Mouse (Mus musculus) kidney, adult 2 months (tissue): Measurements from ENCODE around the gene Gli3. TPM values are rescaled to one million over a fixed set of nuclear protein-coding genes. Genes with fewer than 3 reads are reported as not detected.

Source experiments
- DNase-seq: peaks from one replicate; pipeline ENCODE4 v3.0.0; 2021
- H3K27ac ChIP-seq: fragments of 200-500 bp; 2 replicates; pipeline ENCODE4 v1.5.1; 2012; ENCODE audit warnings: low read depth, low read length, control low read depth, inconsistent platforms; ENCODE audit not compliant: insufficient read depth
- H3K27me3 ChIP-seq: fragments of 200-500 bp; replicated peaks from 2 replicates; pipeline ENCODE4 v1.6.1; 2012; ENCODE audit warnings: mild to moderate bottlenecking, moderate library complexity, low read length, inconsistent platforms; ENCODE audit not compliant: control insufficient read depth, insufficient read depth
- H3K36me3 ChIP-seq: fragments of 200-500 bp; 2 replicates; pipeline ENCODE4 v1.6.1; 2012; ENCODE audit warnings: mild to moderate bottlenecking, moderate library complexity, low read length, inconsistent platforms; ENCODE audit not compliant: control insufficient read depth, insufficient read depth
- H3K4me1 ChIP-seq: fragments of 200-500 bp; 2 replicates; pipeline ENCODE4 v1.6.1; 2011; ENCODE audit warnings: low read length; ENCODE audit not compliant: control insufficient read depth, insufficient read depth
- H3K4me3 ChIP-seq: fragments of 200-500 bp; 2 replicates; pipeline ENCODE4 v1.5.1; 2011; ENCODE audit warnings: mild to moderate bottlenecking, low read depth, low read length, control low read depth; ENCODE audit not compliant: insufficient read depth
- CTCF ChIP-seq: fragments of 200-500 bp; conservative IDR thresholded peaks from 2 replicates; pipeline ENCODE4 v1.5.1; 2011; ENCODE audit warnings: low read depth, mild to moderate bottlenecking, control low read depth, low read length, moderate library complexity, mixed read lengths; ENCODE audit not compliant: insufficient read depth, insufficient read length
- POLR2A ChIP-seq: fragments of 200-500 bp; IDR thresholded peaks from one replicate; pipeline ENCODE4 v1.6.1; 2011; ENCODE audit warnings: low read depth, low read length, control low read depth
- WGBS: fragments of 180-500 bp; shearing (Covaris S2); methylation state at CpG from one replicate; pipeline ENCODE4 v1.1.7; 2018; 5-methylcytosine and 5-hydroxymethylcytosine counted together
- polyA plus RNA-seq: library from polyadenylated mRNA; depleted of rRNA; stranded (reverse); fragments of >200 nt; gene quantifications from 2 replicates; pipeline ENCODE4 v1.2.3, GENCODE M21; 2012

The Gli3 gene
- polyA plus RNA-seq, 1 experiment, result 0.99 TPM

DNA sequence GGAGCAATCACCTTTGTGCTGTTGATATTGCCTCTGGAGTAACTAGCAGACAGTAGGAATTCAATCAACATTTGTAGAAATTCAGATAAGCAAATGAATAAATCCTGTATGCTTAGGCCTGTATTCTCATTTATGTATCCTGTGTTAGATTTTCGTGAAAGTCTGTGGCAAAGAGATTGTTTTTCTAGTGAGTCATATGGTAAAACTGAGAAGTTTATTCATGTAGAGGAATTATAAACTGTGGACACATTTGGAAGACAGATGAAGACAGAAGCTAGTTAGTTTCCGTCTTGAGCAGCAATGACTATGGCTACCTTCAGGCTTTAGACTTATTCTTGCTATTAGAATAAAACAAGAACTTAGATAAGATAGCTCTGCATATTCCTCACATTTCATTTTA lies 122.9 kb downstream of the Gli3 start:
- H3K27ac ChIP-seq, result no peak overlapping the region
- no peak overlapping the region for H3K4me3 ChIP-seq
- no peak for DNase-seq
- 78% methylated on average over 2 of the region's 2 CpGs for WGBS
- no peaks in the 10 kb centered on the region; the same call in 1 of the 2 replicates for H3K27me3 ChIP-seq
- H3K4me1 ChIP-seq, result no peaks in the 10 kb centered on the region
- TF ChIP-seq CTCF (no peak), POLR2A (no peak)
- no peaks in the 10 kb centered on the region for H3K36me3 ChIP-seq

DNA sequence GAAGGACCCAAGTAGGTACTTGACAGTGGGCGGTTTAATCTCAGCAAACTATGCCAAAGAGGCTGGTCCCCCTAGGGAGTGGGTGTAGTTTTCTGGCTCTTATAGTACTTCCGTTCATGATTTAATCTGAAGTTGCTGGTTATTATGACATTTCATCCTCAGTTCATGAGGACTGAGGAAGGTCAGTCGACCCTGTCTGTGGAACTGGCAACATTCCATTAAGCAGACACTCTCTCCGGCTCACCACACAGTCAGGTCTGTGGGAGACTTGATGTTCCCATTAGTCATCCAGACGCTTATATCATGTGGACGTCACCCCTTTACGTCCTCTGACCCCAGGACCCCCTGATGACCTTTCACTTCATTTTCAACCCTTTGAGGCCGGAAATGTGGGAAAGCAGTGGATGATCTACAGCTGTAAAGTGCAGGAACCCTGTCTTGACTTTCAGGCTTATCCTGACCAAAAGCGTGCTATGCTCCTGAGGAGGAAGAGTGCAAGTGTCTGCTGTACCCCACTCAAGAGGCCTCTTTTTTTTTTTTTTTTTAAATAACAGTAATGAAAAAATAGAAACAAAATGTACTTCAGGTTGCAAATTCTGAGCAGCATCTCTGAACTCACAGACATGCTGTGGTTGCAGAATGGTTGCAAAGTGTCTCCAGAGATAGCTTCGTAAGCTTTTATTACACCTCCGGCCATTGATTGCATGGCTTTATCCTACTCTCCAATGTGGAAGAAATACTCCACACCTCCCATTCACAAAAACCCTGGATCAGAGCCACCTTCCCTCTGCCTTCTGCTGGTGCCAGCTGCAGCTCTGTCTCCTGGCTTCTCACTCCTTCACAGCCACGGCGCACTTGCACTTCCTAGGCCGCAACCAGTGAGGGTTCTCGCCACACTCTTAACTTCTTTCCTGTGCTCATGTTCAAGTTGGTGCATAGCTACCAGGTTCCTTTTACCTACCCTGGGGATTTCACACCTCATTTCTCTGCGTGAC lies 125.5 kb downstream of the Gli3 start:
- peak; percentile 65 for DNase-seq

DNA sequence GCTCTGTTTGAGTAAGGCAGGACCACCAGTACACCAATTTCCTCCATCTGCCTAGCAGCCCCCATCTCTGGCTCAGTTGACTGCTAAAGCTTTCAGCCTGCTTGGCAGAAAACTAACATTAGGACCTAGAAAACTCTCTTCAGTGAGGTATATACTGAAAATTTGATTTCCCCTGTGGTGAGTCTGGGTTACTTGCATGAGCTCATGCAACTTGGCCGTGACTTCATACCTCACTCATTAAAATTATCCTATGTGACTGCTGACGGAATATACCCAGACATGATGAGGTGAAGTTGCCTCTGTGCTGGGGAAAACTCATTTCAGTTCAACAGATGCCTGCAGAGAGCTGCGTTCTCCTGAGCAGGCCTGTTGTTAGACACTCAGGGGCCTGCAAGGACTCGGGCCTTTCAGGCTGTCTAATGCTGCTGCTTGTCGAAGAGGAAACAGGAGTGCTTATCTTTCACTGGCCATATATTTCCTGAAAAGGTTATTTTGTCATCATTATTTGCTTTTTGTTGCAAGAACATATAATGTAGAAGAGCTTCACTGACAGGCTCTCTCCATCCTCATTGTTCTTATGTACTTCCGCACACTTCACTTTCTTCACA lies 127.4 kb downstream of the Gli3 start:
- WGBS, result 83% methylated on average over 6 of the region's 6 CpGs
- no peak for DNase-seq

More for the DNA sequence above, 125.5 kb downstream of the Gli3 start:
- Histone ChIP-seq H3K4me1 (no peaks in the 10 kb centered on the region), H3K36me3 (no peaks in the 10 kb centered on the region), H3K27me3 (no peaks in the 10 kb centered on the region), H3K4me3 (no peak overlapping the region), H3K27ac (no peak overlapping the region)
- TF ChIP-seq CTCF, result no peak
- no peak for TF ChIP-seq POLR2A
- WGBS, result 61% methylated on average over 16 of the region's 16 CpGs

DNA sequence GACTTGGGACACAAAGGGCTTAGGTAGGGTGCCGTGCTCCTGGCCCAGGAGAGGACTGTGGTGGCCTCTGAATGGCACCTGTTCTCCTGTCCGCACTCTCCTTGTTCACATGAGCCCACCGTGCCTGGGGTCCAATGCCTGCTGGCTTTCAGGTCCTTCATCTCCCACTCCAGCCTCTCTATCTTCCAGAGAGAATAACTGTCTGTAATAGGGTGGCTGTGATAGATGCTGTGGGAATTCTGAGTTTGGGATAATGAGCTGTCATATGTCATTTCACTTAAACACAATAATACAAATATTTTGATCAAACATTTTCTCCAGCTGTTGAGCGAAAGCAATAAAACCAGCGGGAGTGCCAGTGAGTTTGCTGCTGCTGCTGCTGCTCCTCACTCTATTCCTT lies 133.6 kb downstream of the Gli3 start:
- H3K4me3 ChIP-seq, result no peak overlapping the region
- H3K4me1 ChIP-seq, result no peaks in the 10 kb centered on the region
- 69% methylated on average over 5 of the region's 5 CpGs for WGBS
- no peak for DNase-seq
- TF ChIP-seq CTCF (no peak), POLR2A (no peak)
- H3K36me3 ChIP-seq, result no peaks in the 10 kb centered on the region
- no peak overlapping the region for H3K27ac ChIP-seq
- H3K27me3 ChIP-seq, result no peaks in the 10 kb centered on the region

More for the DNA sequence above, 127.4 kb downstream of the Gli3 start:
- H3K36me3 ChIP-seq, result no peaks in the 10 kb centered on the region
- H3K27me3 ChIP-seq, result no peaks in the 10 kb centered on the region
- TF ChIP-seq CTCF (no peak), POLR2A (no peak)
- H3K4me3 ChIP-seq, result no peak overlapping the region
- no peaks in the 10 kb centered on the region for H3K4me1 ChIP-seq
- no peak overlapping the region for H3K27ac ChIP-seq

DNA sequence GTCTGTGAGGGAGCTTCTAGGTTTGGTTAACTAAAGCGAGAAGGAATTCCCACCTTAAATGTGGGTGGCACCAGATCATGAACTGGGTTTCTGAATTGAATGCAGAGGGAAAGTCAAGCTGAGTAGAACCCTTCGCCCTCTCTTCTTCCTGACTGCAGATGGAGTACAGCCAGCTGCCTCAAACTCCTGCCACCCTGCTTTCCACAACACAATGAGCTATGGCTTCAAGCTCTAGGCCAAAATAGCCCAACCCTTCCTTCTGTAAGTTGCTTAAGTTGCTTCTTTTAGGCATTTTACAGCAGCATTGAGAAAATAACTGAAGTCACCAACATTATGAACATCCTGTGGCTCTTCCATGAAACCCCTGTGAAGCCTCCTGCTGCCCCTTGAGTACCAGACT lies 136.7 kb downstream of the Gli3 start:
- no peak for TF ChIP-seq CTCF
- no peak for TF ChIP-seq POLR2A
- H3K36me3 ChIP-seq, result no peaks in the 10 kb centered on the region
- peak; percentile 17 for DNase-seq
- WGBS, result 68% methylated on average over 2 of the region's 2 CpGs
- no peak overlapping the region for H3K27ac ChIP-seq
- no peak overlapping the region for H3K4me3 ChIP-seq
- H3K27me3 ChIP-seq, result no peaks in the 10 kb centered on the region
- no peaks in the 10 kb centered on the region for H3K4me1 ChIP-seq

DNA sequence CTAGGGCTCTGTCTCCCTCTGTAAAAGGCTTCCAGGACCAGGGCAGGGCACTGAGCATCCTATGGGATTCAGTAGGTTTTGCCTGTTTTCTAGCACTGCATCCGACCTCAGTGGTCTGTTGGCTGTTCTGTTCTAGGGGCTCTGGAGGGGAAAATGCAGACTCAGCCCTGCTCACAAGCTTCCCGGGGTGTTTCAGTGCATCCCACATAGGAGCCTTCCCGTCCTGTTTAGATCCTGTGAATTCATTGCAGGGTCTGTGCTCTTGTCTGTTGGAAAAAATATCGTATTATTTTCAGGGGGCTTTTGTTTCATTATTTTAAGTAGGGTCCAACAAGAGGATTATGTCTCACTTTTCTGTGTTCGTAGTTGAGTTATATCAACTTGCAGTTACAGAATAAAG lies 139.1 kb downstream of the Gli3 start:
- Histone ChIP-seq H3K27ac (no peak overlapping the region), H3K27me3 (no peaks in the 10 kb centered on the region), H3K36me3 (no peaks in the 10 kb centered on the region), H3K4me3 (no peak overlapping the region), H3K4me1 (peaks cover 2% of the 10 kb centered on the region; the same call in 1 of the 2 replicates)
- TF ChIP-seq CTCF (no peak), POLR2A (no peak)
- DNase-seq, result no peak
- WGBS, result 64% methylated on average over 5 of the region's 5 CpGs

DNA sequence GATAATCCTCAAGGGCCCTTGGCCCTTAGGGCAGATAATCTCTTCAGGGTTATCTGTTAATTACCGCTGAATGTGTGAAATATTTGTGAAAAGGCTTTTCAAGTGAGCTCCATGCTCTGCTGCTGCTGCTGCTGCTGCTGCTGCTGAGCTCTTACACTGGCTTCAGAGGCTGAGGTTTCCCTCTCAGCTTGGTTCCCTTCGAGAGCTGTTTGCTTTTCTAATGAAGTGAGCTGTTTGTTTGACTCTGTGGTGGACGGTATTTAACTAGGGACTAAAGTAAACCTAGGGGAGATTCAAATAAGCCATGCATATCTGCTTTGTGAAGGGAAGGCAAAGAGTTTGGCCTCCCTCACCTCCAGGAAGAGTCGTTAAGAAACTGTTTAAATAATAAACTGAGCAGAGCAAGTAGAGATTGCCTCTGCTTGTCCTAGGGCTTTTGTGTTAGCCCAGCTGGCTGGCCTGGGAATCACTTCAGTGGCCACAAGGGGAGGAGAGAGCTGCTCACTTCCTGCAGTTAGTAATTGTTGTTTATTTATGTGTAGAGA lies 139.7 kb downstream of the Gli3 start:
- Histone ChIP-seq H3K4me3 (no peak overlapping the region), H3K27me3 (no peaks in the 10 kb centered on the region), H3K4me1 (peaks cover 2% of the 10 kb centered on the region; the same call in 1 of the 2 replicates), H3K27ac (no peak overlapping the region), H3K36me3 (no peaks in the 10 kb centered on the region)
- 30% methylated on average over 4 of the region's 4 CpGs for WGBS
- TF ChIP-seq CTCF (no peak), POLR2A (no peak)
- no peak for DNase-seq
